Mouse (Mus musculus) cerebellum, adult 2 months (tissue): Measurements from ENCODE around the gene Zfp36l1. TPM values are rescaled to one million over a fixed set of nuclear protein-coding genes. Genes with fewer than 3 reads are reported as not detected.
"Not testable (repeated sequence)": the region's sequence is repeated elsewhere in the genome, so short reads cannot be mapped to it uniquely, and the experiment has no call there.

Experiments
- DNase-seq, 2 experiments: peaks; one replicate each; pipeline ENCODE4 v3.0.0; 2021
- H3K27ac ChIP-seq: fragments of 200-500 bp; 2 replicates; pipeline ENCODE4 v1.5.1; 2012; ENCODE audit warnings: low read length, control low read depth, inconsistent platforms; ENCODE audit not compliant: insufficient read depth
- H3K27me3 ChIP-seq: fragments of 200-500 bp; 2 replicates; pipeline ENCODE4 v1.6.1; 2012; ENCODE audit warnings: inconsistent platforms, mild to moderate bottlenecking, low read length, moderate library complexity; ENCODE audit not compliant: control insufficient read depth, insufficient read depth
- H3K4me1 ChIP-seq: fragments of 200-500 bp; 2 replicates; pipeline ENCODE4 v1.6.1; 2011; ENCODE audit warnings: low read length; ENCODE audit not compliant: control insufficient read depth, insufficient read depth
- H3K4me3 ChIP-seq: fragments of 200-500 bp; replicated peaks from 2 replicates; pipeline ENCODE3; 2011; ENCODE audit warnings: mild to moderate bottlenecking, low read depth, low read length, control low read depth; ENCODE audit not compliant: insufficient read depth
- CTCF ChIP-seq: fragments of 200-500 bp; IDR thresholded peaks from 2 replicates; pipeline ENCODE4 v1.5.1; 2011; ENCODE audit warnings: low read depth, mild to moderate bottlenecking, control low read depth, low read length, moderate library complexity, borderline replicate concordance; ENCODE audit not compliant: insufficient read depth
- POLR2A ChIP-seq: fragments of 200-500 bp; IDR thresholded peaks from 2 replicates; pipeline ENCODE4 v1.6.1; 2011; ENCODE audit warnings: low read length, control low read depth, borderline replicate concordance; ENCODE audit not compliant: insufficient read depth
- WGBS: fragments of 180-500 bp; shearing (Covaris S2); methylation state at CpG from one replicate; pipeline ENCODE4 v1.1.7; 2018; 5-methylcytosine and 5-hydroxymethylcytosine counted together
- polyA plus RNA-seq: library from polyadenylated mRNA; depleted of rRNA; stranded (reverse); fragments of >200 nt; gene quantifications from 2 replicates; pipeline ENCODE4 v1.2.3, GENCODE M21; 2012

Gene Zfp36l1
- polyA plus RNA-seq, 1 experiment, result 20.4 TPM

DNA sequence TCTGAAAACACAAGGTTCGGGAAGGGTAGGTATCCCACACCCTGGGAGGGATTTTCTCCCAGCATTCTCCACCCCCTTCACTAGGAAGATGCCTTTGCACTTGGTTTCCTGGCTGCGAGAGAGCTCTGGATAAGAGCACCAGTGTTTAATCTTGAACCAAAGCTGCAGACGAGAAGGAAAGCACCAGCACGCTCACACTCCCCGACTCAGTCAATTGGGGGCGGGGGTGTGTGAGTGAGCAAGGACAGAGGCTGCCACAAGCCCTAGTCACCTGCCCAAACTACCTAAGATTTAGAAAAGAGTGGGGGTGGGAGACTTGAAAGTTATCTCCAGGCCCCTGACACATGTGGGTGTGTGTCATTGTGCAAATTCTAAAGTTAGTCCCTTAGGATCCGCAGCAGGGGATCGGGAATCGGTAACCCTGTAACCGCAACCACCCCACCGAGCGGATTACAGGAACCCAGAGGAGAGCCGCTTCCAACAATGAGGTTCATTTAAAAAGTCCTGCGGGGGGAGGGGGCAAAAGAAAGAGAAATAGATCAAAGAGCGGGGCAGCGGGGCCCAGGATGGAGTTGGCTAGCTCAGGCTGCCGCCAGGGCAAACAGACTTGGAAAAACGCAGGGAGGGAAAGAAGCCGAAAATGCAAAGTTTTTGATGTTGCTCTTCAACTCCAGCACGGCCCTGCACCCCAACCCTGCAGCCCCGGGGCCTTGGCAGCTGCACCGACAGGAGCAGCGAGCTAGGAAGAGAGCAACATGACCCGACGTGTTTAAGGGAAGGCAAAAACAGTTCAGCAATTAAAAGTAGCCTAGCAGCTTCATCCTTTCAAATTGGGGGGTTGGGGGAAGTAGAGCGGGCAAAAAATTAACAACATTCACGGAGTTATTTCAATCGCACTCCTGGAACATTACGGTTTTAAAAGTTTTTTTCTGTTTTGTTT is 1.4 kb downstream of the Zfp36l1 start:
- DNase-seq, result no peak
- no peaks in the 10 kb centered on the region; the same call in 1 of the 2 replicates for H3K27me3 ChIP-seq
- no peak overlapping the region for H3K27ac ChIP-seq
- WGBS, result 21% methylated on average over 29 of the region's 29 CpGs
- H3K4me3 ChIP-seq, result peak overlapping the region; percentile 37
- H3K4me1 ChIP-seq, result no peaks in the 10 kb centered on the region; the same call in 1 of the 2 replicates
- TF ChIP-seq CTCF (no peak), POLR2A (no peak)

DNA sequence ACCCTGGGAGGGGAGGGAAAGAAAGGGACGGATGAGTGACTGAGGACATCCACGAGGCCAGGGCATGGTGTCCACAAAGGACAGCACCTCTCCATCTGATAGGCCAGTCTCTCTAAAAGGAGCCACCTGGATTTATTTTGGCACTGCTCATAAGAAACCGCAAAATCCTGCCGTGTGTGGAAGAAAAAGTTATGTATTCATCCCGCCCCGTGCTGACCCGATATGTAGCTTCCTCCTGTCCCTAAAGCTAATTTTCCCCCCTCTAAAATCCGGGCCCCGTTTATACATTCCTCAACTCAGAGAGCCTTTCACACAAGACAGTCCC is 2.3 kb downstream of the Zfp36l1 start:
- 26% methylated on average over 9 of the region's 9 CpGs for WGBS
- H3K4me1 ChIP-seq, result no peaks in the 10 kb centered on the region
- DNase-seq, result no peak
- H3K4me3 ChIP-seq, result peak overlapping the region; percentile 33
- no peaks in the 10 kb centered on the region; the same call in 1 of the 2 replicates for H3K27me3 ChIP-seq
- H3K27ac ChIP-seq, result no peak overlapping the region
- TF ChIP-seq POLR2A (no peak), CTCF (no peak)

DNA sequence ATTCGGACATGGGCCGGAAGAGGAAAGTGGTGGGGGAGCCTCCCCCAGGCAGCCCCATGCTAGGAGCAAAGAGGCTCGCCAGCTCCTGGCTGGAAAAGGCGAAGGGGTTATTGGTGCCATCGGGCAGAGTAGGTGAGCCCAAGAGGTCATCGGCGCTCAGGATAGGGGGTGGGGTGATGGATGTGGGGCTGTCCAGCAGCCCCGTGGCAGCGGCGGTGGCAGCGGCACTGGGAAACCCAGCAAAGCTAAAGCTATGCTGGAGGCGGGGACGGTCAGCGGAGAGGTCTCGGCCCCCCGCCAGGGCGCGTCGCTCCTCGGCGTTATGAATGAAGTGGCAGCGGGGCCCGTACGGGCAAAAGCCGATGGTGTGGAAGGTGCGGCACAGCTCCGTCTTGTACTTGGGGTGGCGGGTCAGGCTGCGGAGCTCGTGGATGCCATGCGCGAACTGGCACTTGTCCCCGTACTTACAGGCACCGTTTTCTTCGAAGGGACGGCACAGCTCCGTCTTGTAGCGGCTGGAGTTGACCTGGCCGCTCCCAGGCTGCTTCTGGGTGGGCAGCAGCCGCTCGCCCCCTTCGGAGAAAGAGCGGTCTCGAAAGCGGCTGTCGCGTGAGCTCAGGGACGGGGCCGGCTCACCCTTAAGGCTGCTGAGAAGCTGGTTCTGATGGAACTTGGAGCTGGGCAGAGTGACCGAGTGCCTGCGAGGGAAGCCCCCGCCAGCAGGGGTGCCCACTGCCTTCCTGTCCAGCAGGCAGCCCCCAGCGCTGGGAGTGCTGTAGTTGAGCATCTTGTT is 2.9 kb downstream of the Zfp36l1 start:
- H3K4me3 ChIP-seq, result peak overlapping the region; percentile 33
- TF ChIP-seq POLR2A (no peak), CTCF (no peak)
- no peaks in the 10 kb centered on the region for H3K4me1 ChIP-seq
- DNase-seq, result peak in 1 of 2 experiments; percentile 43
- H3K27ac ChIP-seq, result no peak overlapping the region
- under 1% methylated on average over 53 of the region's 53 CpGs for WGBS
- H3K27me3 ChIP-seq, result no peaks in the 10 kb centered on the region; the same call in 1 of the 2 replicates

DNA sequence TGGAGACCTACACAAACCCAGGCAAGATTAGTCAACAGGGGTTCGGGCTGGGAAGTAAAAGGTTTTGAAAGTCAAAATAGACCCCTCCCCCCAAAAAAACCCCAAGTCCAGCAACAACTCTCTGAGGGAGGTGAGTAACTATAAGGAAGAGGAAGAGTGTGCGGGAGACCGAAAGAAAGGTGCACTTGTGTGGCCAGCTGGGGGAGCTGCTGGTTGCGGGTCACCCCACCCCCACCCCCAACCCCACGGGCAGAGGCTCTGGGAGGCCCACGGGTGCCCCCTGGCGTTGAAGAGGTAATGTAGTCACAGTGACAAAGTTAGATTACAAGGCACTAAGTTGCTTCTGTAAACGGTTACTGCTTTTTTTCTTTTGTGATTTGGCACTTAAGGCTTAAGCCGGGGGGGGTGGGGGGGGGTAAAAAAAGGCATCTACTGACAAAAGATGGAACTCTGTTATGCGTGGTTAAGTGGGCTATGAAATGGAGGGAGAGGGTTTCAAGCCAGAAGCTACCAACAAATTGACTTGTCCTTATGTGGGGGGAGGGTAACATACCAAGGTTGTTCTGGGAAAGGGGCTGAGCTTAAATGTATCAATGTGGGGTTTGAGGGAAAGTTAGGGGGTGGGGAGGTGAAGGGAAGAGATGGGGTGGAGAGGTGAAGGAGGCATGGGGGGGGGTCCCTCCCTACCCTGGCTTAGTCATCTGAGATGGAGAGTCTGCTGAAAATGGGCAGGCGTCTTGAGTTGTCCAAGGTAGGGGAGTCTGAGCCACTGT is 3.7 kb downstream of the Zfp36l1 start:
- H3K4me1 ChIP-seq, H3K27ac ChIP-seq, H3K4me3 ChIP-seq, H3K27me3 ChIP-seq: not testable (repeated sequence)
- peak; percentile 67 for TF ChIP-seq CTCF
- peak; percentile 62 to 65 for DNase-seq
- WGBS, result 3% methylated on average over 11 of the region's 11 CpGs

DNA sequence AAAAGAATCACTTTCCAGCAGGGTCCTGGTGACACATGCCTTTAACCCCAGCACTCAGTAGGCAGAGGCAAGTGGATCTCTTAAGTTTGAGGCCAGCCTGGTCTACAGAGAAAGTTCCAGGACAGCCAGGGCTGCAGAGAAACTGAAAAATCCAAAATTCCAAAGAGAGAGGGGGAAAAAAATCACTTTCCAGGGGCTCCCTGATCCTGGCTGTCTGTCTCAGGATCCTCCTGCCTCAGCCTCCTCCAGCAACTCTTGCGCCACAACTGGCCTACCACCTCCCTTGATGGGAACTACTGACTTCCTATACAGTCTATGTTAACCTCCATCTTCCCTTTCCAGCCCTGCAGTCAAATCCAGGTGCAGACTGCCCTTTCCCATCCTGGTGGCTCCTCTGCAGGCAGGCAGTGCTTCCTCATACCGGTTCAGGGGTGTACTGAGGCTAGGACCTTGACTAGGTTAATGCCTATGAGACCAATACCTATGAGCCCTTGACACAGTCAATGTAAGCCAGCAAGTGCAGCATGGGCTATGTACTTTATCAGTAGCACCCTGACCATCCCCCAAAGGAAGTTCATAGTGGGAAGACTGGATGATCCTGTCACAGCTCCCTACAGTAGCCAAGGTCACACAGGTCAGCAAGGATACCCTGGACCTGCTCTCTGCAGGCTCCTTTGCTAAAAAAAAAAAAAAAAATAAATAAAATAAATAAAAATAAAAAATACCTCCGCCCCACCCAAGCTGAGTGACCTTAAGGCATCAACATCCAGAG is 5.7 kb downstream of the Zfp36l1 start:
- no peak overlapping the region for H3K4me3 ChIP-seq
- H3K4me1 ChIP-seq, result no peaks in the 10 kb centered on the region

DNA sequence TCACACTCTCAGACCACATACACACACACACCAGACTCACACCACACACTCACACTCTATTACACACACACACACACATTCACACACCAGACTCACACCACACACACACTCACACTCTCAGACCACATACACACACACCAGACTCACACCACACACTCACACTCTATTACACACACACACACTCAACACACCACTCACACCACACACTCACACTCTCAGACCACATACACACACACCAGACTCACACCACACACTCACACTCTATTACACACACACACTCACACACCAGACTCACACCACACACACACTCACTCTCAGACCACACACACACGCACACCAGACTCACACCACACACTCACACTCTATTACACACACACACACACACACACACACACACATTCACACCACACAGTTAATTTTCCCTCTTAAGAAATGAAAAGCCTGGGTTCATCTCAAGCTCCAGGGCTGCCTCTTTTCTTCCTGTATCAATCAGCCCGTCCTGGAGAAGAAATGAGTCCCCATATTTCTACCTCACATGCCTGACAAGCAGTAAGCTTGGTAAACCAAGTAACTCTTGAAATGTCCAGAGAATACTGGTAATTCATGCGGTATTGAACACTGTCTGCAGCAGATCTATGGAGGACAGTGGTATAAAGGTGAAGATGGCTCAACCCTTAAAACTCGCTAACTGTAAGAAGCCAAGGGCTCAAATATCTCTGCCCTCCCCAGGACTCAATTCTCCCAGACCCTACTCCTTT is 6.5 kb downstream of the Zfp36l1 start:
- no peaks in the 10 kb centered on the region; the same call in 1 of the 2 replicates for H3K27me3 ChIP-seq
- no peak overlapping the region for H3K4me3 ChIP-seq
- WGBS, result 76% methylated on average over 4 of the region's 4 CpGs
- H3K4me1 ChIP-seq, result no peaks in the 10 kb centered on the region
- H3K27ac ChIP-seq, result no peak overlapping the region
- DNase-seq, result no peak
- TF ChIP-seq CTCF (no peak), POLR2A (no peak)

More for the DNA sequence above, 5.7 kb downstream of the Zfp36l1 start:
- DNase-seq, result no peak
- TF ChIP-seq CTCF (no peak), POLR2A (no peak)
- no peak overlapping the region for H3K27ac ChIP-seq
- 89% methylated on average over 3 of the region's 3 CpGs for WGBS
- no peaks in the 10 kb centered on the region; the same call in 1 of the 2 replicates for H3K27me3 ChIP-seq
